Comparison of ENCODE assay signal across 15 mouse cellular contexts in genomic region chr10:7700120-7700519, GRCm38 (mm10).
"Had no signal": no experiment of that assay in that cellular context is flagged by ENCODE, and none has a peak within 500 bp of the region (broad histone marks: within the 10 kb centered on the region; RNA-seq: fewer than 3 reads in every experiment).

No protein-coding gene starts in this region.

- H3K4me1 ChIP-seq: liver, embryonic 15.5 days; lung, embryonic 15.5 days; midbrain, embryonic 13.5 days; midbrain, embryonic 15.5 days; neural tube, embryonic 12.5 days; stomach, embryonic 15.5 days had no signal

- ATAC-seq: liver, postnatal 0 days; lung, postnatal 0 days; midbrain, embryonic 13.5 days; midbrain, embryonic 15.5 days had no signal

- DNase-seq: liver, postnatal 0 days; lung, adult 2 months; lung, postnatal 14 days; lung, postnatal 36 days; right cerebral cortex, postnatal 14 days; thymus, adult 2 months; thymus, postnatal 14 days; thymus, postnatal 36 days had no signal

- H3K9me3 ChIP-seq: liver, embryonic 15.5 days; lung, embryonic 15.5 days; midbrain, embryonic 13.5 days; midbrain, embryonic 15.5 days; neural tube, embryonic 12.5 days; stomach, embryonic 15.5 days had no signal

- H3K27me3 ChIP-seq: liver, embryonic 15.5 days; lung, embryonic 15.5 days; midbrain, embryonic 13.5 days; midbrain, embryonic 15.5 days; neural tube, embryonic 12.5 days; stomach, embryonic 15.5 days had no signal

- H3K4me3 ChIP-seq: liver, embryonic 15.5 days; lung, embryonic 15.5 days; midbrain, embryonic 13.5 days; midbrain, embryonic 15.5 days; neural tube, embryonic 12.5 days; stomach, embryonic 15.5 days had no signal
